Mouse (Mus musculus) spleen, adult 2 months (tissue): ENCODE results near the gene Brca2.

Source experiments
- CTCF ChIP-seq: fragments of 200-500 bp; IDR thresholded peaks from 2 replicates; pipeline ENCODE4 v1.5.1; 2011; ENCODE audit warnings: mild to moderate bottlenecking, inconsistent platforms; ENCODE audit not compliant: insufficient read depth, insufficient read length, insufficient replicate concordance; ENCODE audit errors: extremely low read depth
- POLR2A ChIP-seq: fragments of 200-500 bp; IDR thresholded peaks from 2 replicates; pipeline ENCODE4 v1.6.1; 2011; ENCODE audit warnings: low read depth, low read length, inconsistent platforms

GRCm38 (mm10) chr5:150583181-150583580 is 60.8 kb downstream of the Brca2 start:
- TF ChIP-seq POLR2A (no peak), CTCF (no peak)
